Mouse (Mus musculus): Measurements from ENCODE around the gene Adck2. TPM values are rescaled to one million over a fixed set of nuclear protein-coding genes. Genes with fewer than 3 reads are reported as not detected.
A peak's percentile ranks its signal among the peaks of the same experiment; 100 is the strongest.

Gene Adck2
- polyA plus RNA-seq, 1 experiment = 10.4 TPM

DNA sequence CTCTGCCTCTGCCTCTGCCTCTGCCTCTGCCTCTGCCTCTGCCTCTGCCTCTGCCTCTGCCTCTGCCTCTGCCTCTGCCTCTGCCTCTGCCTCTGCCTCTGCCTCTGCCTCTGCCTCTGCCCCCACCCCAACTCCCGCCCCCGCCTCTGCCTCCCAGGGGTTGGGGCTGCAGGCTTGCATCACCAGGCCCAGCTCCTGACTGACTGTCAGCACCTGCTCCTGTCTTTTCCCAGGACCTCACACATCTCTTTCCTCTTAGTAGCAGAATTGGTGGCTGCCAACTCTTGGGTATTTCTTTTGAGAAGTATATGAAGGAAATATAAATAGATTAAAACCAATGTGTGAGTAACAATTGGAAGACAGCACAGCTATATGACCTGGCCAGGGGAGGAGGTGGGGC lies 6.9 kb downstream of the Adck2 start:
- no peak overlapping the region for H3K4me3 ChIP-seq (ENCODE audit: insufficient read depth, low read depth, low read length)
- no peak overlapping the region for H3K27ac ChIP-seq (replicated peaks; ENCODE audit: low read depth, low read length)
- no peaks in the 10 kb centered on the region for H3K4me1 ChIP-seq (ENCODE audit: control insufficient read depth, insufficient read depth, insufficient read length, low read length)

DNA sequence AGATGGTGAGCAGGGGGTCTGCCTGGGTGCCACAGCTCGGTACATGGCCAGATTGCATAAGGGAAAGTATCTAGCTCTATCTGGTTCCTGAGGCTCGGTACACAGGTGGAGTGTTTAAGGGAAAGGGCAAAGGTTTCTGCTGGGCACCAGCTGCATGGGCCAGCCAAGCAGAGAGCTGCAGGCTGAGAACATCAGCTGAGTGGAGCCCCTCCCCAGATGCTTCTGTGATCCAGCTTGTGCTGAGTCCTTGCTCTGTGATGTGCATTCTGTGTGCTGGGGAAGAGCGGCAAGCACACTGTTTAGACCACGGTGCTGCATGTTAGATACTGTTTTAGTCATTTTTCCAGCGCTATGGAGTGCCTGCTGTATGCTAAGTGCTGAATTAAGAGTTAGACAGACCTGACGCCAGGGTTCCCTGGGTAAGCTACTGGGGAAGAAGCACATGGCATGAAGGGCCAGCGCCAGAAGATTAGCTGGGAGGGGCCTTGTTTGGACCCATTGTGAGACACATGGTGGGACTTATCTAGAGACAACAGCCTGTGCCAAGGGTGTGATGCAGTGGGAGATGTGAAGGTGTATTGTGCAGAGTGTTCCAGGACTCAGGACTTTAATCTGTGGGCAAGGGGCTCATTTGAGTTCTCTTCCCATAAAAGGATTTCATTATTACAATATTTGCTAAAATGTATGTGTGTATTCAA lies 7.6 kb downstream of the Adck2 start:
- no peak overlapping the region for H3K4me3 ChIP-seq (ENCODE audit: insufficient read depth, low read depth, low read length)
- no peak overlapping the region for H3K27ac ChIP-seq (replicated peaks; ENCODE audit: low read depth, low read length)
- H3K4me1 ChIP-seq (ENCODE audit: control insufficient read depth, insufficient read depth, insufficient read length, low read length) = no peaks in the 10 kb centered on the region

DNA sequence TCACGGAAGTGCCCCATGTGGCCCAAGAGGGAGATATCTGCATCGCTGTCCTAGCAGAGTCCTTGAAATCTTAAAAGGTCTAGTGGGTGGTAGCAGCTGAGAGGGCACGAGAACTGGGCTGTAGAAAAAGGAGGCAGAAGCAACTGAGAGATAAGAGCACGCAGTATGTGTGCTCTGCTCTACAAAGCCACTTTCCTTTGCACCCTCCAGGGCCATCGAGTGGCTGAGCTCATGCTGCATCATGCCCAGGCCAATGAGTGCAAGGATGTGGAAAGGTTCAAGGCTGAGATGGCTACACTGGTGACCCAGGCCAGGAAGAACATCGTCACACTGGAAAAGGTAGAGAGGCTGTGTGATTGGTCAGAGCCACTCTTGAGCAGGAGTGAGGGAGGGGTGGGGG lies 11.8 kb downstream of the Adck2 start, which contains the start of gene Gm42420:
Gene Gm42420 (plus strand): TSS at position 237 of the 400 bp plus-strand sequence.
- Histone ChIP-seq H3K4me1 (ENCODE audit: control insufficient read depth, insufficient read depth, insufficient read length, low read length) (no peaks in the 10 kb centered on the region), H3K4me3 (ENCODE audit: insufficient read depth, low read depth, low read length) (no peak within 1 kb of the TSS), H3K27ac (replicated peaks; ENCODE audit: low read depth, low read length) (no peak within 1 kb of the TSS)

DNA sequence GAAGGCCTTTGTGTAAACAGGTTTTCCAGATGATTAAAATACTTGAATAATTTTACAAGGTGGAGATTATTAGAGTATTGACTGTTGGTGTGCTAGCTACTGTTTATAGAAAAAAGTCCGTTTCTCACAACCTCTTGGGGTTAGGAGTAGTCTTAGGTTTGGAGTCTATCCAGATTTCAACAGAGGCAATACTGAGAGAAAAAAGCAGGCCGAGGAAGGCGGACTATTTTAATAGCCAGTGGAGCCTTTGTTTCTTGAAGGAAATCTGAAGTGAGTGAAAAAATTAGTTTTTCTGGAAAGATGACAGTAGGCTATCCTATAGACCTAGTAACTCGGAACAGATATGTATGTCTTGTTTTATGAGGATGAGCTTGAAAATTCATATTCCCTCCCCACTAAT lies 17.8 kb downstream of the Adck2 start:
- H3K27ac ChIP-seq (replicated peaks; ENCODE audit: low read depth, low read length) = peak overlapping the region; percentile 81
- H3K4me3 ChIP-seq (ENCODE audit: insufficient read depth, low read depth, low read length) = peak overlapping the region; percentile 89
- peaks cover 7% of the 10 kb centered on the region for H3K4me1 ChIP-seq (ENCODE audit: control insufficient read depth, insufficient read depth, insufficient read length, low read length)

DNA sequence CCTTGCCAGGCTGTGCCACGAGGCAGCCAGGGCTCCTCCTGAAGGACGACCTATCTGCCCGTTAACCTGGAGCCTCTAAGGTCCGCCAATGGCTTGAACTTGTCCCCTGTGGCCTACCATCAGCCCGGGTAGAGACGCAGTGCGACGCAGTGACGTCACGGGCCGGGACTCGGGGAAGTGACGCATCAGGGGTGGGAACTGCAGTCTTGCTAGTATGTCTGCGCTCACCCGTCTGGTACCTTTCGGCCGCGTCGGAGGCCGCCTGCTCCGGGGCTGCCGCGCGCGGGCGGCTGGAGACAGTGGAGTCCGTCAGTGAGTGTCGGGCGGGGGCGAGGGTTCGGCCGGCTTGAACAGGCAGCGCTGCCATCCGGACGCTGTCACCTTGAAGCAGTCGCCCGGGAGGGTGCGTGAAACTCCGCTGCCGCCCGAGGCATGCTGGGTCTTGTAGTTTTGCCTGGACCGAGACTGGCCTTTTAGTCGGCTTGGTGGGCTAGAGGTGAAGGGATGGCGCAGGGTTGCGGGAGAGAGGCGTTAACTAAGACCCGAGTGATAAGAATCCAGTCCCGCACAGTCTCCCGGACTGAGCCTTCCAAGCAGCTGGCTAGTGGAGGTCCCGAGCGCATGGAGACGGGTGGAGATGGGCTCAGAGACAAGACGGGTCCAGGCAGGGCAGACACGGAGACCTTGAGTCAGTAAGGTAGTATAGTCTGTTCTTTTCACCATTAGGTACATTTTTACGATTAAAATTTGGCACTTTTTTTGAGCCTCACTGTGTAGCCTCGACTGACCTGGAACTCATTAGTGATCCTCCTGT lies 18.9 kb downstream of the Adck2 start, which contains the start of gene Ndufb2:
Gene Ndufb2 (plus strand): TSS at position 174 of the 814 bp plus-strand sequence.
- H3K27ac ChIP-seq (replicated peaks; ENCODE audit: low read depth, low read length) = peak within 1 kb of the TSS; percentile 98
- H3K4me3 ChIP-seq (ENCODE audit: insufficient read depth, low read depth, low read length) = peak within 1 kb of the TSS; percentile 89
- H3K4me1 ChIP-seq (ENCODE audit: control insufficient read depth, insufficient read depth, insufficient read length, low read length) = peaks cover 7% of the 10 kb centered on the region

DNA sequence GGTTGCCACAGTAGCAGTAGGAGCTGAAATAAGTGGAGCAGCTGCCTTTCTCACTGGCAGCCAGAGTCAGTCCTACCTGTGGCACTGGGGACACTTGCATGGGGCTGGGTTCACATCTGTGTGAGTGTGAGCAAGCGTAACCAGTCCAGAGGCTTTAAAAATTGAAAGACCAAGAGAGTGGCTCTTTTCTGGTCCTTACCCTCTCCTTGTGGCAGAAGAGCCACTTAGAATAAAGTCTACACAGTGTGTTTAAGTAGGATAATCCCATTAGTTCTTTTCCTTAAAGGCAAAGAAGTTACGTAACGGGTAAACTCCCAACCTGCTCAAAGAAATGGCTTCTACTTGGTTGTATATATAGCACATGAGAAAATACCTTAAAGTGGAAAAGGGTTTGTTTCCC lies 27.2 kb downstream of the Adck2 start:
- Histone ChIP-seq H3K4me3 (ENCODE audit: insufficient read depth, low read depth, low read length) (no peak overlapping the region), H3K4me1 (ENCODE audit: control insufficient read depth, insufficient read depth, insufficient read length, low read length) (no peaks in the 10 kb centered on the region), H3K27ac (replicated peaks; ENCODE audit: low read depth, low read length) (no peak overlapping the region)

DNA sequence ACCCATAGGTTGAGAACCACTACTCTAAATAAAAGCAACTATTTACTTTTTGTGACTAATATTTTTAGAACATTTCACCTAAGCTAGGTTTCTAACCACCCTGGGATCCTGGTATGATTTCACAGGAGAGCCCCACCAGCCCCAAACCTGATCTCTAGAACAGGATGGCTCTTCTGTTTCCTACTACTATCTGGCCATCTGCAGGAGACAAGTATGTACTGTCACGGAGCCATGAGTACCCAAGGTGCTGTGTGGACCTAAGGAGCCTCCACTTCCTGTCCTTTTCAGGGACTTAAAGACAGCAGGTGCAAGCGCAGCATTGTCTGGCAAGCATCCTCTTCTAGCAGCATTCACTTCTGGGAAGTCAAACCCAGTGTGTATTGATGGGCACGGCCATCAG lies 28.2 kb downstream of the Adck2 start:
- Histone ChIP-seq H3K27ac (replicated peaks; ENCODE audit: low read depth, low read length) (no peak overlapping the region), H3K4me3 (ENCODE audit: insufficient read depth, low read depth, low read length) (no peak overlapping the region), H3K4me1 (ENCODE audit: control insufficient read depth, insufficient read depth, insufficient read length, low read length) (no peaks in the 10 kb centered on the region)

DNA sequence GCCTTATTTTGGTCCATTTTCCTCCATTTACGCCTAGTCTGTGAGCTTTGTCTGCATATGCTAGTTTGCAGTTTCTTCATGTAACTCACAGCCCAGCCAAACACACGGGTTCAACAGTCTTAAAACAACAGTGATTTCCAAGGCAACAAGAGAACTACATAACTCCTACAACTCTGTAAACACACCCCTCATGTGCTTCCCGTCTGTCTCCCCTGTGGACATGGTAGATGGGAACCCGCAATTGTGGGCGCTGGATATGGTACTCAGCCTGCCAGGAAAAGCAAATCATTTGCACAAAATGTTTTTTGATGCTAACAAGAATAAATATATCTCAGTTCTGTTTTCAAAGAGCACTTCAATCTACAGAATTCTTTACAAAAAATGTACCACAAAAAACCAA lies 30.9 kb downstream of the Adck2 start:
- Histone ChIP-seq H3K27ac (replicated peaks; ENCODE audit: low read depth, low read length) (no peak overlapping the region), H3K4me3 (ENCODE audit: insufficient read depth, low read depth, low read length) (no peak overlapping the region), H3K4me1 (ENCODE audit: control insufficient read depth, insufficient read depth, insufficient read length, low read length) (no peaks in the 10 kb centered on the region)

DNA sequence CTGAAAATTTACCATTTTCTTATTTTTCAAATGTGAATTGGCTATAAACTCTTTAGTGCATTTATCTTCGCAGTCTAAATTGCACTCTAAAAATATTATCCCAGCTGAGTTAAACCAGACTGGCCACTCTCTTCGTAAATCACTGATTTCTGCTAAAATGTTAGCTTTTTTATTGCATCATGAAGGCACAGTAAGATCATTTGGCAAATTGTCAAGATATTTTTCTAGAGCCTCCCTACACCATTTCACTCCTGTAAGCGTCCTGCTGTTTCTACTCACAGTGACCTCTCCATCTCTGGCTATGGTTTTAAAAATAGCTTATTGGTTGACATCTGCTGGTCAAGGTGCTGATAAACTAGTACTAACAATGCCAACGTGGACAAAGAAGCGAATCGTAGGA lies 32.4 kb downstream of the Adck2 start:
- Histone ChIP-seq H3K27ac (replicated peaks; ENCODE audit: low read depth, low read length) (no peak overlapping the region), H3K4me1 (ENCODE audit: control insufficient read depth, insufficient read depth, insufficient read length, low read length) (no peaks in the 10 kb centered on the region), H3K4me3 (ENCODE audit: insufficient read depth, low read depth, low read length) (no peak overlapping the region)

DNA sequence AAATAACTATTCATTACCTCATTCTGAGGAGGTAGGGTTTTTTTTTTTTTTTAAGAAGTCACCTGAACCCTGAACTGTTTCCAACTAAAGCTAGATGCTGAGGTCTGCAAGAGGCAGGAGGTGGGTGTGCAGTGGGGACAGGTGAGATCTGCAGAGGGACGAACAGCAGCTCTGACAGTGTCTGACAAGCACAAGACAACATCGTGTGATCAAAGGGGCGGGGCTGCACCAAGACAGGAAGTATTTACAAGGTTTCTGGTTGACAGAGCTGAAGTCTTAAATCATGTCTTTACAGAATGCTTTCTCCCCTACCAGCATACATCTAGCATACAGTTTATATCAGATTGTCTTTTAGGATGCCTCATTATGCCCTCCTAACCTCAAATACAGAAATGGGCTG lies 33.2 kb downstream of the Adck2 start:
- no peak overlapping the region for H3K27ac ChIP-seq (replicated peaks; ENCODE audit: low read depth, low read length)
- H3K4me1 ChIP-seq (ENCODE audit: control insufficient read depth, insufficient read depth, insufficient read length, low read length) = no peaks in the 10 kb centered on the region

DNA sequence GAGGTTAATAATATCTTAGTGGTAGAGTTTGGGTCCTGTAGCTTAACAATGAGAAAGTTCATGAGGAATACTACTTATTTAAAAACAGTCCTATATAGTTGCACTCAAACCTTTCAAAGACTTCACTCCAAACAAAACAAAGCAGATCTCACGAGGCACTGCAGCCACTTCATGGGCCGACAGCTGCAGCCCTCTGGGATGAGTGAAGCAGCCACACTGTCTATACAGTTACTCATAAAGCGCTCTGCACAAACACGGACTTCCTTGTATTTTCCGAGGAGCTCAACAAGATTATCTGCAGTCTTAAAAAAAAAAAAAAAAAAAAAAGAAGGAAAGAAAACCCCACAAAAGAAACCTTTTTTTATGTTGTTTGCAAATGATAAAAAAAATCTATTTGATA lies 33.7 kb downstream of the Adck2 start:
- Histone ChIP-seq H3K27ac (replicated peaks; ENCODE audit: low read depth, low read length) (no peak overlapping the region), H3K4me1 (ENCODE audit: control insufficient read depth, insufficient read depth, insufficient read length, low read length) (no peaks in the 10 kb centered on the region), H3K4me3 (ENCODE audit: insufficient read depth, low read depth, low read length) (no peak overlapping the region)

More for the DNA sequence above, 33.2 kb downstream of the Adck2 start:
- H3K4me3 ChIP-seq (ENCODE audit: insufficient read depth, low read depth, low read length) = no peak overlapping the region

DNA sequence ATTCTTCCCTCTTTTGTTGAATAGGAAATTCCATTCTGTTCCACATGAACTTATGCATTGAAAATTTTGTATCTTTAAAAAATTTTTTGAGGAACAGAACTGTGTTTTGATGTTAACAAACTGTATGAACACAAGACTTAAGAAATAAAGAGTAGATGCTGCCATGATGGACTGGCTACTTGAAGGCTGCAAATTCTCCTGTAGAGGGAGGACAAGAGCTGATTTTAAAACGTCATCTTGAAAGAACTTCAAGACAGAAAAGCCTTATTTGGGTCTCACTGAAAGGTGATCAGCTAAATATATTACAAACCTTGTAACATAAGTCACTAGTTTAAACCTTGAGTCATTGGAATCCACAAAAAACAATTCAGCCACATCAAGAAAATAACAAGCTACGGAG lies 36.5 kb downstream of the Adck2 start:
- no peaks in the 10 kb centered on the region for H3K4me1 ChIP-seq (ENCODE audit: control insufficient read depth, insufficient read depth, insufficient read length, low read length)
- no peak overlapping the region for H3K27ac ChIP-seq (replicated peaks; ENCODE audit: low read depth, low read length)

DNA sequence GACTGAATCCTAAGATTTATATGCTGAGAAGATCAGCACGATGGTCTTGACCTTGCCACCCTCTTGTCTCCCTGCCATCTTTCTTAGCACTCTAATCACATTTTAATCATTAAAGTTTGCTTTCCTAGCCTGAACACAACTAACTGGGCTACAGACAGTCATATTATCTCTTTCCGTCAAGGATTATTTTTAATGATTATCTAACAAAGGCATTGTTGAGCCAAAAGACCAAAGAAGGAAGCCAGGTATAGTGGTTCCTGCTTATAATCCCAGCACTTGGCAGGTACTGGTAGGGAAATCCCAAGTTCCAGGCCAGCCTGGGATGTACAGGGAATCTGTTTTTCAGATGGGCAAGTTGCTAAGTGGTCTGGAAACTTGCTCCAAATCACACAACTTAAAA lies 37.6 kb downstream of the Adck2 start:
- Histone ChIP-seq H3K27ac (replicated peaks; ENCODE audit: low read depth, low read length) (no peak overlapping the region), H3K4me3 (ENCODE audit: insufficient read depth, low read depth, low read length) (no peak overlapping the region), H3K4me1 (ENCODE audit: control insufficient read depth, insufficient read depth, insufficient read length, low read length) (no peaks in the 10 kb centered on the region)

More for the DNA sequence above, 36.5 kb downstream of the Adck2 start:
- no peak overlapping the region for H3K4me3 ChIP-seq (ENCODE audit: insufficient read depth, low read depth, low read length)

Measured in brown adipose tissue, adult 24 weeks (tissue).